Mouse (Mus musculus) hematopoietic stem cell, adult 5-6 weeks (primary cell): ENCODE measurements around the gene Sipa1l1. TPM values are rescaled to one million over a fixed set of nuclear protein-coding genes. Genes with fewer than 3 reads are reported as not detected.

Source experiments
- ATAC-seq, 2 experiments: fragments of 125-278 bp in 1 of 2; replicated peaks in 1 of 2; 2 replicates each; pipeline ENCODE4 v1.8.0; 2016 to 2017; ENCODE audit warnings: inconsistent platforms in 2 of 2, mild to moderate bottlenecking in 2 of 2, moderate number of reproducible peaks in 2 of 2, low read depth in 1 of 2, moderate TSS enrichment in 1 of 2; ENCODE audit not compliant: low FRiP score in 2 of 2, poor library complexity in 2 of 2, severe bottlenecking in 2 of 2, insufficient read depth in 1 of 2, low TSS enrichment in 1 of 2
- total RNA-seq: library from RNA; stranded (forward); fragments of 172-1452, 232-1000 nt; gene quantifications from 2 replicates; pipeline ENCODE4 v1.2.3, GENCODE M21; 2017

Gene Sipa1l1
- 27.9 and 30.4 TPM in 2 replicates for total RNA-seq

GRCm38 (mm10) chr12:82168820-82169533 is at the start of gene Sipa1l1:
Gene Sipa1l1 (plus strand): TSS chr12:82169320.
- ATAC-seq, result peak; percentile 89 to 91

GRCm38 (mm10) chr12:82121947-82122346 is 47.2 kb upstream of the Sipa1l1 start:
- ATAC-seq, result no peak

DNA sequence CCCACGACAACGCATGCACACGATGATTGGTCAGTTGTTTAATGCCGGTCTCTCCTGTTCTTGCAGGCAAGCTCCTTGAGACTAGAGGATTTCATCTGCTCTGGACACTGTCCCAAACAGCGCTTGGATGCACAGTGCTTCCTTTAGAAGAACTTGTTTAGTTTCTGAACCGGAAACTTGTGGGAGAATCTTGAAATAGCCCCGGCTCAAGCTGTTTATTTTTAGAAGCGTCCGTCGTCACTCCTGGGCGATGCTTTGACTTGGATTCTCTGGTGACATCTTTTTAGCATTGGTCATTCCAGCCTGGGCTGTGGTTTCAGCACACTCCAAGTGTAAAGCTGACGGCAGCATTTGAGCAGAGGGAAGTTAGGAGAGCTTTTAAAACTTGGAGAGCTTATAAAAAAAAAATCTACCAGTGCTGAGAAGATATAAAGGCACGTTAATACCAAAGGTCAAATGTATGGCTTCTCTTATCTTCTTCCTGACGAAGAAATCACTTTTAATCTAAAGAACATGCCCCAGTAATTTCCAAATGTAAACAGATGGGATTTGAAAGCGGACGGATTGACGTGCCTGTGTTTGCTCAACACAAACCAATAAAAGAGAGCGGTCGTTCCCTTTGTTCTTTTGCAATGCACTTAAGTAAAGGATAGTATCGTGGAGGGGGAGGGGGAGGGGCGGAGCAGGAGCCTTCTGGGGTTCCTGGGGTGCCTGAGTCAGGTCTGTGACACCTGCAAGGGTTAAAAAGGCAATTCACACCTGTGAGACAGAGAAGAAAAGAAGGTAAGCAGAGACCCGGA is 46.5 kb upstream of the Sipa1l1 start:
- peak in 1 of 2 experiments; percentile 22; a peak in 2 of 4 replicates for ATAC-seq

- ATAC-seq, result no peak
Observed at GRCm38 (mm10) chr12:82126796-82127195, 42.3 kb upstream of the Sipa1l1 start.

GRCm38 (mm10) chr12:82139234-82140166 is 29.6 kb upstream of the Sipa1l1 start:
- peak; percentile 58 to 75; a peak in 3 of 4 replicates for ATAC-seq

DNA sequence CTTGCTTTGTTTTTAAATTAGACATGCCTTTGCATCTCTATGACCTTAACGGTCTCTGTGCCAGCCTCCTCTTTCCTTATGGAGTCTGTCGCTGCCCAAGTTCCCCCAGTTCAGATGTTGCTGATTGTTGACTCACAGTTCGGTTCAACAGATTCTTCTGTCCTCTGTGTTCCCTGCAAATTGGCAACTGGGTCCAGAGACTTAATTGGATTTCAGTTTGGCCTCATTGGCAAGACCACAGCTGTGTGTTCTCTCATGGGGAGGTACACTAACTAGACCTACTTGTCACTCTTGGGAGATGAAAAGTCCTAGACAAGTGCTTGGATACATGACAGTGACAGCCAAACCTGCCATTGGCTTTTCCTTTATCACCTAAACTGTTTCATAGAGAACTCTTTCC is 25.7 kb upstream of the Sipa1l1 start:
- ATAC-seq, result no peak

- ATAC-seq, result no peak
Observed at GRCm38 (mm10) chr12:82145173-82145572, 23.9 kb upstream of the Sipa1l1 start.

DNA sequence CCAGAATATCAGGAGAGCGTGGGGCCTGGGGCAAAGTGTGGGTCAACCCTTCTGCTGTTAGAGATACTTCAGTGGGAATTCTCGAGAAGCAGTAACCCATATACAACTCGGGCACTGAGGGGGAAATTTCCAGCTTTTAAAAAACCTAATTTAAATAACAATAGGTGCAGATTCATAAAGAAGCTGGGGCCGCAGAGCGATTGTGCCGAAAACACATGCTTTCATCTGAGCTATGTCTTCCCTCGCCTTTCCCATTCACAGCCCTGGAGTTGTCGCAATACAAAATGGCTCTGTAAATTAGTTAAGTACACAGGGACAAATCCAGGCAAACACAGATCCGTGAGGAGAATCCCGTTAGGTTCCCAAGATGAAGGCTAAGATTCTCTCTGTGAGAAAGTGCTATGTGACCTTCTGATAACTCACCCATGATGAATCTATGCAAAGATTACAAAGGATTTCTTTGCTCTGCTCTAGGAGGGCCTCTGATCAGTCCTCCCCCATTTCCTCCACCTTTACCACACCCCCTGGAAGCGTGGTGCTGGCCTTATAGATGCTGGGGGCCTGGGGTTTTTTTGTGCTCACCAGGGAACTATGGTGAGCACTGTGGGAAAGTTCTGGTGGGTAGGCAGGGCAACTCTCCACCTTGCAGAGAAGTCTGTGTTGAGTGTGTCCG is 22.0 kb upstream of the Sipa1l1 start:
- no peak for ATAC-seq

DNA sequence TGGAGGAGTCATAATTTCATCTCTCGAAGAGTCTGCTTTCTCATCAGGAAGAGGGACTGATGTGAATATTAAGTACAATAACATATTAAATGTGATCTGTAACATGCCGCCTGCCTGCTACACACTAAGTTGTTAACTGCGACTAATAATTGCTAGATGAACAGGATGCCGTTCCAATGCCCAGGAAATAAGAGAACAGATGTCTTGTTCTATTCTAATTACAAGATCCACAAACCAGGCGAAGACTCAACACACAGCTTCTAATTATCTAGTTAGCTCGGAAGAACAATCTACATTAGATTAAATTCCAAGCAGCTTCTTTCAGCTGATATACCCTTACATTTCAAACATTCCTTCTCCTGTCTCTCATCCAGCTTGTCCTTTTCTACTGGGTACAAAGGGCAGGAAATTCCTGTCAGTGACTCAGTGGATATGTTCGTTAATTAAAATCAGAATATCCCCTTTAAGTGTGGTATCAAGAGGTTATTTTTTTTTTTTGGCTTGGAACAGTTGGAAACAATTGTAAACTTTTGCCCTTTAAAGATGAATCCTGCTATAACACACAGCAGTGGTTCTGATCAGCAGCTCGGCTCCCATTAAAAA is 20.7 kb upstream of the Sipa1l1 start:
- no peak for ATAC-seq

GRCm38 (mm10) chr12:82151019-82151418 is 18.1 kb upstream of the Sipa1l1 start:
- ATAC-seq, result peak; percentile 2 to 58; a peak in 3 of 4 replicates

DNA sequence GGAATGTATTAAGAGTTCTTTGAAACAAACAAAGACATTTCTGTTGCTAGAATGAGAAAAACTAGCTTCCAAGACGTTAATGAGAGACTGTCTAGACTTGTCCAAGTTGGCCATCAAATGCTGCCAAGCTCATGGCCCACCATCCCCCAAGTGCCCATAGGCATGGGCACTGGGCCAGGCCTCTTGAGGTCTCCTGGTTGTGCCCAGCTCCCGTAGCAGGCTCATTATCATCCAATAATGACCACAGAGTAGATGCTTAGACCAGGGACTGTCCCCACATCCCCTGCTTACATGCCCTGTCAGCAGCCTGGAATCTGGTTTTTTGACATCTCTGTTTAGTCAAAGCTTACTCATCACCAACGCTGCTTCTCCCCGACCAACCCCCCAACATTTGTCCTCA is 14.6 kb upstream of the Sipa1l1 start:
- no peak for ATAC-seq

GRCm38 (mm10) chr12:82158516-82158915 is 10.6 kb upstream of the Sipa1l1 start:
- ATAC-seq, result no peak

GRCm38 (mm10) chr12:82159372-82159771 is 9.7 kb upstream of the Sipa1l1 start:
- no peak for ATAC-seq

DNA sequence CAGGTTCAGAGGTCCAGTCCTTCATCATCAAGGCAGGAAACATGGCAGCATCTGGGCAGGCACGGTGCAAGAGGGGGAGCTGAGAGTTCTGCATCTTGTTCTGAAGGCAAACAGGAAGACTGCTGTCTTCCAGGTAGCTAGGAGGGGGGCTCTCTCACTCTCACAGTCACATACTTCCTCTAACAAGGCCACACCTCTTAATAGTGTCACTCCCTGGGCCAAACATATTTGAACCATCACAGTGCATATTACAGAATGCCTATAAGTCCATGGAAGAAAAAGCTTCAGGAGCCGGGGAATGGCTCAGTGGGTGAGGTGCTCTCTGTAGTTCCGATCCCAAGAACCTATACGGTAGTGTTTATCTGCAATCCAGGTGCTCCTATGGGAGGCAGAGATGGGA is 3.5 kb upstream of the Sipa1l1 start:
- ATAC-seq, result no peak

- ATAC-seq, result no peak
Observed at GRCm38 (mm10) chr12:82166101-82166571, 3.0 kb upstream of the Sipa1l1 start.

DNA sequence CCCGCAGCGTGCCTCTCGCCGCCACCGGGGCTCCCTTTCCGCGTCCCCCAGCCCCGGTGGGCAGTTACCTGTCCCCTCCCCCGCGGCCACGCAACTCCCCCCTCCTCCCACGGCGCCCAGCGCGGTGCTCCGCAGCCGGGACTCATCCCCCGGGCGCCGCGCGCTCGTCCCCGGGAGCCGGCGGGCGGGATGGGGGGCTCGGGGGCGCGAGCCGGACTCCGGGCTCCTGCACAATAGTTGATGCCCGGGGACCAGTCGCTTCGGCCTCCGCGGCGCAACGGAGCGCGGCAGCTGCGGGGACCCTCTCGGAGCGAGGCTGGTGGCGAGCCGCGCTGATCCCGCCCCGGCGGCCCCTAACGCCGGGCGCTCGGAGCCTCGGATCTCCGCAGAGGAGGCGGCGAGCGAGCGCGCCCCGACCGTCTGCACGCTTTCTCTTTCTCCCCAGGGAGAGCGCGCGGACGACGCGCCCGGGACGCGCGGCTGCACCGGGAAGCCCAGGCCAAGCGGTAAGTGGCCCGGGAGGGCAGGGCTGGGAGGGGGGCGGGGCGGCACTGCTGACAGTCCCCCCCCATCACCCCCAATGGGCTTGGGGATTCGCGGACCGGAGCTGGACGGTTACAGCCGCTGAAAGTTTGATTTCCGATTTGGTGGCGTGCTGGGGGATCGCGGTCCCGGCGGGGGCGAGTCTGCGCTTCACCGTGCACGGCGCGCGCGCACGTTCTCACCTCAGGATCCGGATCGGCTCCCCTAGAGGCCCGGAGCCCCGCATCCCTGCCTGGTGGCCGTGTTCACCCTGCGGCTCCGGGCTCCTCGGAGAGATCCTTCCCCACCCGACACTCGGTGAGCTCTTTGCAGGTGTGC is 681 bp downstream of the Sipa1l1 start:
- peak; percentile 25 to 33 for ATAC-seq
